Mouse (Mus musculus) forebrain, embryonic 11.5 days (tissue): Measurements from ENCODE around the gene Olfr509. TPM values are rescaled to one million over a fixed set of nuclear protein-coding genes. Genes with fewer than 3 reads are reported as not detected.
"Not testable (repeated sequence)": the region's sequence is repeated elsewhere in the genome, so short reads cannot be mapped to it uniquely, and the experiment has no call there.

Experiments used
- ATAC-seq: fragments of 200-750 bp; cut with Nextera tagmentation; replicated peaks from 2 replicates; pipeline ENCODE4 v1.8.0; 2017; ENCODE audit warnings: moderate TSS enrichment; ENCODE audit not compliant: low FRiP score
- DNase-seq: peaks from one replicate; pipeline ENCODE4 v3.0.0-alpha.2; 2017; ENCODE audit warnings: low spot score
- H3K27ac ChIP-seq: fragments of 300-500 bp; sonication (generic); 2 replicates; pipeline ENCODE4 v1.5.1; 2014; ENCODE audit warnings: low read depth, low read length
- H3K27me3 ChIP-seq: fragments of 300-500 bp; sonication (generic); 2 replicates; pipeline ENCODE4 v1.6.1; 2014; ENCODE audit warnings: mild to moderate bottlenecking, low read length, mixed read lengths; ENCODE audit not compliant: control insufficient read depth, insufficient read depth
- H3K36me3 ChIP-seq: fragments of 300-500 bp; sonication (generic); 2 replicates; pipeline ENCODE4 v1.6.1; 2014; ENCODE audit warnings: mild to moderate bottlenecking, low read length, moderate library complexity, mixed read lengths; ENCODE audit not compliant: control insufficient read depth, insufficient read depth
- H3K4me1 ChIP-seq: fragments of 300-500 bp; sonication (generic); replicated peaks from 2 replicates; pipeline ENCODE4 v1.6.1; 2014; ENCODE audit warnings: low read length, mixed read lengths; ENCODE audit not compliant: control insufficient read depth, insufficient read depth
- H3K4me2 ChIP-seq: fragments of 300-500 bp; sonication (generic); 2 replicates; pipeline ENCODE4 v1.6.1; 2014; ENCODE audit warnings: low read depth, mild to moderate bottlenecking, low read length, moderate library complexity, mixed read lengths; ENCODE audit not compliant: severe bottlenecking
- H3K4me3 ChIP-seq: fragments of 300-500 bp; sonication (generic); 2 replicates; pipeline ENCODE4 v1.5.1; 2014; ENCODE audit warnings: low read depth, low read length
- H3K9ac ChIP-seq: fragments of 300-500 bp; sonication (generic); 2 replicates; pipeline ENCODE4 v1.6.1; 2014; ENCODE audit warnings: low read length
- H3K9me3 ChIP-seq: fragments of 300-500 bp; sonication (generic); 2 replicates; pipeline ENCODE4 v1.6.1; 2016; ENCODE audit warnings: low read length, mixed read lengths; ENCODE audit not compliant: control insufficient read depth
- WGBS: fragments of 180-500 bp; shearing (Covaris S2); extraction: QIAGEN DNeasy Blood & Tissue Kit; methylation state at CpG from one replicate; pipeline ENCODE4 v1.1.7; 2014; 5-methylcytosine and 5-hydroxymethylcytosine counted together
- polyA plus RNA-seq: library from polyadenylated mRNA; unstranded; fragments of >200 nt; fragmentation: Nextera tagmentation; extraction: Ambion mirVana; gene quantifications from 2 replicates; pipeline ENCODE4 v1.2.1, GENCODE M21; 2014

The Olfr509 gene
- polyA plus RNA-seq, 1 experiment from 2014 or later, result not detected

DNA sequence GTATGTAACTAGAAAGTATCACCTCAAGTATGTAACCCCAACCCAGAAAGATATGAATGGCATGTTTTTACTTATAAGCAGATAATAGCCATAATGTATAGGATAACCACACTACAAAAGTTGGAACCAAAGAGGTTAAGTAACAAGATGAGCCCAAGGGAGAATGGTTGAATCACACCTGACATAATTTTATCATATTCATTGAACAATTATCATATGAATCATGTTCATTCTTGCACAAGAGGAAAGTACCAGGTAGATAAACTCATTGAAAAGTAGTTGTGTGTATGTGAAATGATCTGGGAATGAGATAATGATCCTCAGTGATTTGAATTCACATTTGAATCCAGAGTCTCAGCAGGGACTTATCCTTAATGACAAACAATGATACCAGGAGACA lies 41.2 kb downstream of the Olfr509 start, which contains the start of gene Olfr506:
Olfr506 (plus strand) TSS at position 301 of the 400 bp plus-strand sequence.
- no peak for DNase-seq
- H3K4me1 ChIP-seq, result no peaks in the 10 kb centered on the region
- H3K36me3 ChIP-seq, result no peaks in the 10 kb centered on the region
- no peaks in the 10 kb centered on the region for H3K9me3 ChIP-seq
- H3K4me3 ChIP-seq, result no peak within 1 kb of the TSS
- ATAC-seq, result no peak
- no peaks in the 10 kb centered on the region for H3K27me3 ChIP-seq
- no peak within 1 kb of the TSS for H3K27ac ChIP-seq
- H3K9ac ChIP-seq, result no peak within 1 kb of the TSS
- no peak within 1 kb of the TSS for H3K4me2 ChIP-seq

DNA sequence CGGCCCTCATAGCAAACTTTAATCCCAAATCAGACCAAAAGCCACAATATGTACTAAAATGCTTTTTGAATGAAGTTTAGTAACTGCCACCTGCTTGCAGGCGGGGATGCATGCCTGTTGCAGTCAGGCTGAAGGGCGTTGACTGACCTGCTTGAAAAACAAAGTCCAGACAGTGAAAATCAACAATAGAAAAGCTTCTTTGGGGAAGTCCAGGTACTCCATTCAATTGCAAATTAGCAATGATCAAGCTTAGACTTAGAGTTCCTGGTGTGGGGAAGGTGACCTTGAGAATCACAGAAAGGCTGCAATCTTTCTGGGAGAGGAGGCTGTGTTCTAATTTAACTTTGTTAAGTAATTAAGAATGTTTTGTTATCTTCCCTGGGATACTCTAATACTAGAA lies 49.8 kb downstream of the Olfr509 start:
- not testable (repeated sequence) for H3K9ac ChIP-seq, H3K4me2 ChIP-seq, H3K4me3 ChIP-seq, DNase-seq, H3K9me3 ChIP-seq, ATAC-seq, H3K27me3 ChIP-seq, H3K36me3 ChIP-seq, H3K27ac ChIP-seq, H3K4me1 ChIP-seq
- 88% methylated on average over 3 of the region's 3 CpGs for WGBS

Other genes with a start within 250 kb of the Olfr509 start
- not detected in 2 replicates for gene Olfr497, start 231.5 kb downstream of the Olfr509 start, polyA plus RNA-seq
- not detected in 2 replicates for gene Olfr498, start 186.6 kb downstream of the Olfr509 start, polyA plus RNA-seq
- not detected in 2 replicates for gene Olfr502, start 126.8 kb downstream of the Olfr509 start, polyA plus RNA-seq
- not detected in 2 replicates for gene Olfr503, start 107.4 kb downstream of the Olfr509 start, polyA plus RNA-seq
- gene Olfr504, start 86.1 kb downstream of the Olfr509 start, polyA plus RNA-seq, result not detected in 2 replicates
- gene Olfr506, start 41.1 kb downstream of the Olfr509 start, polyA plus RNA-seq, result 0.05 TPM in 1 of 2 replicates, not detected in the other
- gene Olfr507, start 30.1 kb downstream of the Olfr509 start, polyA plus RNA-seq, result not detected in 2 replicates
- gene Olfr508, start 21.9 kb downstream of the Olfr509 start, polyA plus RNA-seq, result not detected in 2 replicates
- not detected in 2 replicates for gene Olfr510, start 14.5 kb upstream of the Olfr509 start, polyA plus RNA-seq
- gene Olfr512, start 61.4 kb upstream of the Olfr509 start, polyA plus RNA-seq, result not detected in 2 replicates
- not detected in 2 replicates for gene Olfr513, start 99.1 kb upstream of the Olfr509 start, polyA plus RNA-seq
- gene Olfr514, start 174.1 kb upstream of the Olfr509 start, polyA plus RNA-seq, result not detected in 2 replicates
- gene Olfr516, start 198.6 kb upstream of the Olfr509 start, polyA plus RNA-seq, result not detected in 2 replicates
- gene Olfr517, start 220.5 kb upstream of the Olfr509 start, polyA plus RNA-seq, result not detected in 2 replicates
- not detected in 2 replicates for gene Olfr518, start 233.1 kb upstream of the Olfr509 start, polyA plus RNA-seq
- gene Olfr519, start 242.5 kb upstream of the Olfr509 start, polyA plus RNA-seq, result not detected in 2 replicates